In the genomic region with DNA sequence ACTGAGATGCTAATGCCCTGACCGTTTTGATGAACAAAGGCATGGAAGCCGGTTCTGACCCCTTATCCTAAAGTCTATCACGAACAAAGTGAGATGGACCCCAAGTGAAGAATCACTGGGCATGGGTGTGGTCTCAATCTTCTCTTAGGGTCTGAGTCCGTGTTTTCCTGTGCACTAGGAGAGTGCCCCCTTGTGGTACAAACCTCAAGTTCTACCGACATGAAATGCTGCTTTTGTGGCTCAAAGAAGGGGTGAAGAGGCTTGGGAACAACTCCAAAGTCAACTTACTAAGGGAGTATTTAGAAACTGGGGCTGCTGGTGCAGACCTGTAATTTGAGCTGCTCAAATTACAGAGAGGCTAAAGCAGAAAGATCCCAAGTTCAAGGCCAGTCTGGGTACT, we compare ENCODE assay signal across 10 mouse cellular contexts. TPM values are rescaled to one million over a fixed set of nuclear protein-coding genes. Genes with fewer than 3 reads are reported as not detected.
DNase-seq lines count a peak whose midpoint lies in the region; ATAC-seq and TF ChIP-seq lines count a peak whose summit lies in the region.
"Had no signal": no experiment of that assay in that cellular context is flagged by ENCODE, and none has a peak within 500 bp of the region (broad histone marks: within the 10 kb centered on the region; RNA-seq: fewer than 3 reads in every experiment).

No protein-coding gene starts in this region.

- peak; percentile 18 to 22 for DNase-seq in adrenal gland, postnatal 36 days
- DNase-seq in adrenal gland, postnatal 4 days (ENCODE audit: low spot score in 2 of 2), result no peak
- DNase-seq in neural tube, embryonic 10.5 days (ENCODE audit: extremely low spot score, low spot score), result peak; percentile 29
- DNase-seq in heart, postnatal 4 days, result peak; percentile 38
- no peak for DNase-seq in stomach, postnatal 0 days (ENCODE audit: low spot score)
- no peak for DNase-seq in gastrocnemius, postnatal 36 days
- DNase-seq in cerebellum, adult 11-12 months, result no peak

- H3K4me2 ChIP-seq in neural tube, embryonic 15.5 days, result no peak overlapping the region
- no peak overlapping the region for H3K4me2 ChIP-seq in stomach, postnatal 0 days (replicated peaks; ENCODE audit: low read depth)
- H3K4me2 ChIP-seq: embryonic facial prominence, embryonic 15.5 days had no signal

- no peak overlapping the region for H3K27ac ChIP-seq in neural tube, embryonic 15.5 days (replicated peaks)
- H3K27ac ChIP-seq in stomach, postnatal 0 days (replicated peaks), result no peak overlapping the region
- H3K27ac ChIP-seq: embryonic facial prominence, embryonic 15.5 days had no signal

- ATAC-seq in neural tube, embryonic 15.5 days (ENCODE audit: low FRiP score), result no peak
- no peak for ATAC-seq in stomach, postnatal 0 days (ENCODE audit: low FRiP score, low TSS enrichment)

- peaks cover 13% of the 10 kb centered on the region for H3K4me1 ChIP-seq in neural tube, embryonic 15.5 days
- H3K4me1 ChIP-seq in stomach, postnatal 0 days (replicated peaks; ENCODE audit: control insufficient read depth, insufficient read depth), result no peaks in the 10 kb centered on the region
- H3K4me1 ChIP-seq: embryonic facial prominence, embryonic 15.5 days had no signal

- TF ChIP-seq EP300 in stomach, postnatal 0 days (optimal IDR thresholded peaks at IDR 0.05), result no peak

- no peak overlapping the region for H3K4me3 ChIP-seq in neural tube, embryonic 15.5 days (replicated peaks)
- no peak overlapping the region for H3K4me3 ChIP-seq in stomach, postnatal 0 days (ENCODE audit: low read depth, low read length)
- H3K4me3 ChIP-seq: embryonic facial prominence, embryonic 15.5 days had no signal

- H3K36me3 ChIP-seq in neural tube, embryonic 15.5 days, result no peaks in the 10 kb centered on the region
- H3K36me3 ChIP-seq in stomach, postnatal 0 days (ENCODE audit: control insufficient read depth, insufficient read depth, low read length), result no peaks in the 10 kb centered on the region
- H3K36me3 ChIP-seq: embryonic facial prominence, embryonic 15.5 days had no signal

- peak; percentile 69 for TF ChIP-seq CTCF in stomach, postnatal 0 days (IDR thresholded peaks at IDR 0.05; ENCODE audit: low read depth)

- intact Hi-C loops in gastrocnemius, postnatal 36 days (cut with DNase I), result loop anchor here (5.0 kb wide), 1 partner anchor 155 kb away; no protein-coding TSS in a partner anchor

- H3K9ac ChIP-seq in neural tube, embryonic 15.5 days (replicated peaks), result no peak overlapping the region
- H3K9ac ChIP-seq in stomach, postnatal 0 days (ENCODE audit: low read length), result no peak overlapping the region
- H3K9ac ChIP-seq: embryonic facial prominence, embryonic 15.5 days had no signal

- H3K9me3 ChIP-seq in neural tube, embryonic 15.5 days (replicated peaks), result no peaks in the 10 kb centered on the region
- H3K9me3 ChIP-seq in stomach, postnatal 0 days (ENCODE audit: control insufficient read depth, low read length), result no peaks in the 10 kb centered on the region
- H3K9me3 ChIP-seq: embryonic facial prominence, embryonic 15.5 days had no signal

- 52% methylated on average over 5 of the region's 5 CpGs for WGBS in neural tube, embryonic 15.5 days
- WGBS in stomach, postnatal 0 days, result 44% methylated on average over 5 of the region's 5 CpGs

- no peaks in the 10 kb centered on the region for H3K27me3 ChIP-seq in neural tube, embryonic 15.5 days (replicated peaks)
- no peaks in the 10 kb centered on the region for H3K27me3 ChIP-seq in stomach, postnatal 0 days (ENCODE audit: control insufficient read depth, insufficient read depth, low read length)
- H3K27me3 ChIP-seq: embryonic facial prominence, embryonic 15.5 days had no signal

RNA-seq across cellular contexts. Expression of a gene that starts 6.3 kb away (rescaled TPM):
- total RNA-seq in adrenal gland, postnatal 36 days (2021), result not detected
- total RNA-seq in adrenal gland, postnatal 4 days (2021), result not detected
- not detected in 2 replicates for polyA plus RNA-seq in neural tube, embryonic 15.5 days (2015; fragmentation: Nextera tagmentation; extraction: Ambion mirVana)
- not detected for total RNA-seq in heart, postnatal 4 days (2021)
- 0.35 and 0.44 TPM in 2 replicates for polyA plus RNA-seq in stomach, postnatal 0 days (2015; fragmentation: Nextera tagmentation; extraction: Ambion mirVana)
- total RNA-seq in gastrocnemius, postnatal 36 days (2021), result not detected
- total RNA-seq: layer of hippocampus, postnatal 10 days had no signal
- polyA plus RNA-seq: embryonic facial prominence, embryonic 15.5 days had no signal

RNA-seq across cellular contexts. Expression of a gene that starts 41.9 kb away (rescaled TPM):
- 10 to 100 TPM; 40.8 to 68.8 TPM for total RNA-seq in adrenal gland, postnatal 36 days (2021)
- 10 to 100 TPM; 52.7 to 53.2 TPM for total RNA-seq in adrenal gland, postnatal 4 days (2021)
- 14.4 and 28.2 TPM in 2 replicates for polyA plus RNA-seq in neural tube, embryonic 15.5 days (2015; fragmentation: Nextera tagmentation; extraction: Ambion mirVana)
- total RNA-seq in heart, postnatal 4 days (2021), result 10 to 100 TPM; 50.9 to 53.6 TPM
- polyA plus RNA-seq in stomach, postnatal 0 days (2015; fragmentation: Nextera tagmentation; extraction: Ambion mirVana), result 126 and 129 TPM in 2 replicates
- total RNA-seq in gastrocnemius, postnatal 36 days (2021), result 1 to 10 TPM; 1.3 to 1.9 TPM

Comparison
In these comparisons a context has a peak if more than half of its experiments do, and no peak if none do; other contexts are left out.
1. DNase-seq: peak in adrenal gland, postnatal 36 days (2 of 2), neural tube, embryonic 10.5 days (single experiment) and heart, postnatal 4 days (single experiment); none in adrenal gland, postnatal 4 days (0 of 2), stomach, postnatal 0 days (single experiment), gastrocnemius, postnatal 36 days (0 of 2) and cerebellum, adult 11-12 months (single experiment).
2. RNA of a gene that starts 41.9 kb away (total RNA-seq): 40.8 to 68.8 TPM in adrenal gland, postnatal 36 days, 50.9 to 53.6 TPM in heart, postnatal 4 days and 52.7 to 53.2 TPM in adrenal gland, postnatal 4 days; 1.3 to 1.9 TPM in gastrocnemius, postnatal 36 days; every median in the first group is over 10 times any median in the second.